Mouse (Mus musculus): ENCODE data around the gene Cryzl2.

Cryzl2 gene

GRCm38 (mm10) chr1:157532826-157533460, 74.6 kb downstream of the Cryzl2 start:
- DNase-seq (ENCODE audit: low spot score) = no peak

- DNase-seq (ENCODE audit: low spot score) = no peak
Observed at GRCm38 (mm10) chr1:157535571-157535970, 77.2 kb downstream of the Cryzl2 start.

GRCm38 (mm10) chr1:157536471-157536870, 78.1 kb downstream of the Cryzl2 start:
- DNase-seq (ENCODE audit: low spot score) = peak; percentile 88

GRCm38 (mm10) chr1:157537636-157538035, 79.3 kb downstream of the Cryzl2 start:
- DNase-seq (ENCODE audit: low spot score) = no peak
